Mouse (Mus musculus): ENCODE measurements around the gene Casz1. TPM values are rescaled to one million over a fixed set of nuclear protein-coding genes. Genes with fewer than 3 reads are reported as not detected.

Casz1 gene
- total and polyA plus RNA-seq, 3 experiments = 21.2 to 47.0 (median 42.5) TPM

GRCm38 (mm10) chr4:148905295-148905694, 101.1 kb downstream of the Casz1 start:
- no peak for DNase-seq
- Histone ChIP-seq H3K79me2 (replicated peaks; ENCODE audit: control insufficient read depth, insufficient read depth, low read length) (peaks cover 7% of the 10 kb centered on the region; the same call in 1 of the 2 replicates), H3K9ac (ENCODE audit: low read depth, low read length) (no peak overlapping the region), H3K27ac (no peak overlapping the region), H3K4me1 (ENCODE audit: control insufficient read depth, insufficient read depth, low read length) (peaks cover 24% of the 10 kb centered on the region), H3K27me3 (ENCODE audit: control insufficient read depth, insufficient read depth, low read length) (no peaks in the 10 kb centered on the region), H3K36me3 (ENCODE audit: control insufficient read depth, insufficient read depth, low read length) (peaks cover 5% of the 10 kb centered on the region; the same call in 1 of the 2 replicates), H3K4me3 (no peak overlapping the region)
- TF ChIP-seq POLR2A (IDR thresholded peaks at IDR 0.05; ENCODE audit: insufficient read depth, low read depth, low read length) (no peak), CTCF (IDR thresholded peaks at IDR 0.05) (no peak), EP300 (IDR thresholded peaks at IDR 0.05; ENCODE audit: insufficient read depth, low read depth, low read length) (no peak)
- WGBS = 73% methylated on average over 7 of the region's 7 CpGs
- intact Hi-C loops (cut with DNase I) = loop anchor here (2.0 to 5.0 kb wide), 2 partner anchors 66 to 162 kb away; no protein-coding TSS in a partner anchor

- no peak for TF ChIP-seq CTCF (IDR thresholded peaks at IDR 0.05)
- no peak for TF ChIP-seq POLR2A (IDR thresholded peaks at IDR 0.05; ENCODE audit: insufficient read depth, low read depth, low read length)
- TF ChIP-seq EP300 (IDR thresholded peaks at IDR 0.05; ENCODE audit: insufficient read depth, low read depth, low read length) = no peak
- Histone ChIP-seq H3K27ac (no peak overlapping the region), H3K9ac (ENCODE audit: low read depth, low read length) (no peak overlapping the region)
Measured at GRCm38 (mm10) chr4:148906806-148907205, 102.6 kb downstream of the Casz1 start.

GRCm38 (mm10) chr4:148908214-148908681, 104.0 kb downstream of the Casz1 start:
- 79% methylated on average over 11 of the region's 11 CpGs for WGBS
- 0 out of 2 replicates have a peak, but pooled peaks cover 5% of the 10 kb centered on the region for H3K79me2 ChIP-seq (replicated peaks; ENCODE audit: control insufficient read depth, insufficient read depth, low read length)
- intact Hi-C loops (cut with DNase I) = loop anchor here (5.0 kb wide), 1 partner anchor 159 kb away; no protein-coding TSS in a partner anchor
- H3K27me3 ChIP-seq (ENCODE audit: control insufficient read depth, insufficient read depth, low read length) = no peaks in the 10 kb centered on the region
- no peak for DNase-seq
- H3K27ac ChIP-seq = no peak overlapping the region
- H3K4me1 ChIP-seq (ENCODE audit: control insufficient read depth, insufficient read depth, low read length) = peaks cover 28% of the 10 kb centered on the region; the same call in 1 of the 2 replicates
- no peak for TF ChIP-seq POLR2A (IDR thresholded peaks at IDR 0.05; ENCODE audit: insufficient read depth, low read depth, low read length)
- TF ChIP-seq CTCF (IDR thresholded peaks at IDR 0.05) = peak; percentile 74
- H3K36me3 ChIP-seq (ENCODE audit: control insufficient read depth, insufficient read depth, low read length) = 0 out of 2 replicates have a peak, but pooled peaks cover 2% of the 10 kb centered on the region
- H3K9ac ChIP-seq (ENCODE audit: low read depth, low read length) = no peak overlapping the region
- H3K4me3 ChIP-seq = no peak overlapping the region

More at GRCm38 (mm10) chr4:148906806-148907205, 102.6 kb downstream of the Casz1 start:
- Histone ChIP-seq H3K4me1 (ENCODE audit: control insufficient read depth, insufficient read depth, low read length) (peaks cover 26% of the 10 kb centered on the region), H3K4me3 (no peak overlapping the region), H3K27me3 (ENCODE audit: control insufficient read depth, insufficient read depth, low read length) (no peaks in the 10 kb centered on the region), H3K79me2 (replicated peaks; ENCODE audit: control insufficient read depth, insufficient read depth, low read length) (peaks cover 7% of the 10 kb centered on the region; the same call in 1 of the 2 replicates), H3K36me3 (ENCODE audit: control insufficient read depth, insufficient read depth, low read length) (peaks cover 5% of the 10 kb centered on the region; the same call in 1 of the 2 replicates)
- intact Hi-C loops (cut with DNase I) = loop anchor here (5.0 kb wide), 1 partner anchor 160 kb away; no protein-coding TSS in a partner anchor
- DNase-seq = no peak
- 74% methylated on average over 10 of the region's 10 CpGs for WGBS

GRCm38 (mm10) chr4:148908760-148909510, 104.7 kb downstream of the Casz1 start:
- H3K79me2 ChIP-seq (replicated peaks; ENCODE audit: control insufficient read depth, insufficient read depth, low read length) = peaks cover 3% of the 10 kb centered on the region; the same call in 1 of the 2 replicates
- intact Hi-C loops (cut with DNase I) = loop anchor here (5.0 kb wide), 1 partner anchor 158 kb away; no protein-coding TSS in a partner anchor
- peaks cover 25% of the 10 kb centered on the region; the same call in 1 of the 2 replicates for H3K4me1 ChIP-seq (ENCODE audit: control insufficient read depth, insufficient read depth, low read length)
- 0 out of 2 replicates have a peak, but pooled peaks cover 2% of the 10 kb centered on the region for H3K36me3 ChIP-seq (ENCODE audit: control insufficient read depth, insufficient read depth, low read length)
- no peak overlapping the region for H3K9ac ChIP-seq (ENCODE audit: low read depth, low read length)
- DNase-seq = peak in 1 of 2 experiments; percentile 30
- H3K27ac ChIP-seq = peak overlapping the region; percentile 41
- TF ChIP-seq CTCF (IDR thresholded peaks at IDR 0.05) (no peak), POLR2A (IDR thresholded peaks at IDR 0.05; ENCODE audit: insufficient read depth, low read depth, low read length) (no peak), EP300 (IDR thresholded peaks at IDR 0.05; ENCODE audit: insufficient read depth, low read depth, low read length) (no peak)
- no peaks in the 10 kb centered on the region for H3K27me3 ChIP-seq (ENCODE audit: control insufficient read depth, insufficient read depth, low read length)
- H3K4me3 ChIP-seq = no peak overlapping the region
- WGBS = 71% methylated on average over 15 of the region's 15 CpGs

GRCm38 (mm10) chr4:148909566-148909965, 105.3 kb downstream of the Casz1 start:
- intact Hi-C loops (cut with DNase I) = loop anchor here (5.0 kb wide), 1 partner anchor 158 kb away; no protein-coding TSS in a partner anchor
- Histone ChIP-seq H3K27ac (no peak overlapping the region), H3K36me3 (ENCODE audit: control insufficient read depth, insufficient read depth, low read length) (0 out of 2 replicates have a peak, but pooled peaks cover 2% of the 10 kb centered on the region), H3K4me1 (ENCODE audit: control insufficient read depth, insufficient read depth, low read length) (peaks cover 25% of the 10 kb centered on the region; the same call in 1 of the 2 replicates), H3K79me2 (replicated peaks; ENCODE audit: control insufficient read depth, insufficient read depth, low read length) (peaks cover 2% of the 10 kb centered on the region; the same call in 1 of the 2 replicates), H3K4me3 (no peak overlapping the region), H3K9ac (ENCODE audit: low read depth, low read length) (no peak overlapping the region), H3K27me3 (ENCODE audit: control insufficient read depth, insufficient read depth, low read length) (no peaks in the 10 kb centered on the region)
- WGBS = 70% methylated on average over 11 of the region's 11 CpGs
- TF ChIP-seq CTCF (IDR thresholded peaks at IDR 0.05) (no peak), POLR2A (IDR thresholded peaks at IDR 0.05; ENCODE audit: insufficient read depth, low read depth, low read length) (no peak)
- no peak for DNase-seq

Measured in heart, adult 2 months (tissue).